Mouse (Mus musculus): ENCODE data around the gene H2-DMb2.
A peak's percentile ranks its signal among the peaks of the same experiment; 100 is the strongest.

Gene H2-DMb2

GRCm38 (mm10) chr17:34143033-34143432 is at the start of gene H2-DMb2:
TSS of gene H2-DMb2 (plus strand) at chr17:34143307.
- peak; percentile 98 for DNase-seq (ENCODE audit: low spot score in 2 of 2)

GRCm38 (mm10) chr17:34094283-34095035 is 48.6 kb upstream of the H2-DMb2 start:
- DNase-seq (ENCODE audit: low spot score in 2 of 2), result peak in 1 of 2 experiments; percentile 36

- no peak for DNase-seq (ENCODE audit: low spot score in 2 of 2)
Measured at GRCm38 (mm10) chr17:34096497-34097010, 46.6 kb upstream of the H2-DMb2 start.

GRCm38 (mm10) chr17:34097272-34097671 is 45.8 kb upstream of the H2-DMb2 start:
- no peak for DNase-seq (ENCODE audit: low spot score in 2 of 2)

GRCm38 (mm10) chr17:34098709-34099479 is 44.2 kb upstream of the H2-DMb2 start:
- DNase-seq (ENCODE audit: low spot score in 2 of 2), result peak in 1 of 2 experiments; percentile 40

- DNase-seq (ENCODE audit: low spot score in 2 of 2), result no peak
Measured at GRCm38 (mm10) chr17:34099531-34099930, 43.6 kb upstream of the H2-DMb2 start.

- no peak for DNase-seq (ENCODE audit: low spot score in 2 of 2)
Measured at GRCm38 (mm10) chr17:34101185-34101584, 41.9 kb upstream of the H2-DMb2 start.

- peak; percentile 90 to 95 for DNase-seq (ENCODE audit: low spot score in 2 of 2)
Measured at GRCm38 (mm10) chr17:34101604-34102032, 41.5 kb upstream of the H2-DMb2 start.

GRCm38 (mm10) chr17:34102831-34103230 is 40.3 kb upstream of the H2-DMb2 start:
- peak in 1 of 2 experiments; percentile 56 for DNase-seq (ENCODE audit: low spot score in 2 of 2)

GRCm38 (mm10) chr17:34104804-34105203 is 38.3 kb upstream of the H2-DMb2 start:
- no peak for DNase-seq (ENCODE audit: low spot score in 2 of 2)

GRCm38 (mm10) chr17:34106555-34106954 is 36.6 kb upstream of the H2-DMb2 start:
- DNase-seq (ENCODE audit: low spot score in 2 of 2), result no peak

- no peak for DNase-seq (ENCODE audit: low spot score in 2 of 2)
Measured at GRCm38 (mm10) chr17:34107109-34107867, 35.8 kb upstream of the H2-DMb2 start.

- DNase-seq (ENCODE audit: low spot score in 2 of 2), result no peak
Measured at GRCm38 (mm10) chr17:34108460-34108859, 34.6 kb upstream of the H2-DMb2 start.

GRCm38 (mm10) chr17:34109038-34109805 is 33.9 kb upstream of the H2-DMb2 start:
- DNase-seq (ENCODE audit: low spot score in 2 of 2), result peak in 1 of 2 experiments; percentile 31

GRCm38 (mm10) chr17:34109806-34110195 is 33.3 kb upstream of the H2-DMb2 start:
- no peak for DNase-seq (ENCODE audit: low spot score in 2 of 2)

GRCm38 (mm10) chr17:34110309-34110708 is 32.8 kb upstream of the H2-DMb2 start:
- no peak for DNase-seq (ENCODE audit: low spot score in 2 of 2)

GRCm38 (mm10) chr17:34114114-34114513 is 29.0 kb upstream of the H2-DMb2 start:
- DNase-seq (ENCODE audit: low spot score in 2 of 2), result no peak

- DNase-seq (ENCODE audit: low spot score in 2 of 2), result peak; percentile 50 to 66
Measured at GRCm38 (mm10) chr17:34116736-34117370, 26.3 kb upstream of the H2-DMb2 start.

GRCm38 (mm10) chr17:34117421-34118112 is 25.5 kb upstream of the H2-DMb2 start:
- DNase-seq (ENCODE audit: low spot score in 2 of 2), result no peak
